Mouse (Mus musculus) bone marrow, adult 2 months (tissue): ENCODE results near the gene Rpl10. TPM values are rescaled to one million over a fixed set of nuclear protein-coding genes. Genes with fewer than 3 reads are reported as not detected.

Experiments used
- H3K27ac ChIP-seq: fragments of 200-500 bp; 2 replicates; pipeline ENCODE4 v1.5.1; 2012; ENCODE audit warnings: low read depth, mild to moderate bottlenecking, control low read depth, inconsistent platforms, low read length; ENCODE audit not compliant: control insufficient read depth, poor library complexity, insufficient read depth
- H3K4me1 ChIP-seq: fragments of 200-500 bp; 2 replicates; pipeline ENCODE4 v1.6.1; 2011; ENCODE audit warnings: low read length; ENCODE audit not compliant: control insufficient read depth, insufficient read depth
- H3K4me3 ChIP-seq: fragments of 200-500 bp; replicated peaks from 2 replicates; pipeline ENCODE3; 2011; ENCODE audit warnings: mild to moderate bottlenecking, low read depth, low read length, control low read depth; ENCODE audit not compliant: control insufficient read depth
- CTCF ChIP-seq: fragments of 200-500 bp; IDR thresholded peaks from 2 replicates; pipeline ENCODE4 v1.5.1; 2011; ENCODE audit warnings: low read length, control low read depth; ENCODE audit not compliant: control insufficient read depth, insufficient read depth
- POLR2A ChIP-seq: fragments of 200-500 bp; IDR thresholded peaks from 2 replicates; pipeline ENCODE4 v1.6.1; 2011; ENCODE audit warnings: low read depth, mild to moderate bottlenecking, control low read depth, low read length, borderline replicate concordance; ENCODE audit not compliant: control insufficient read depth
- WGBS: fragments of 180-500 bp; shearing (Covaris S2); methylation state at CpG from one replicate; pipeline ENCODE4 v1.1.7; 2018; 5-methylcytosine and 5-hydroxymethylcytosine counted together
- polyA plus RNA-seq: library from polyadenylated mRNA; stranded (reverse); fragments of >200 nt; gene quantifications from 2 replicates; pipeline ENCODE4 v1.2.4, GENCODE M21; 2011; ENCODE audit warnings: low replicate concordance; ENCODE audit not compliant: missing spikeins, insufficient read depth, insufficient read length

Gene Rpl10
- polyA plus RNA-seq, 1 experiment, result 68.3 TPM

- peak overlapping the region; percentile 96 for H3K4me3 ChIP-seq
- peaks cover 1% of the 10 kb centered on the region; the same call in 1 of the 2 replicates for H3K4me1 ChIP-seq
- WGBS, result 7% methylated on average over 38 of the region's 38 CpGs
- no peak for TF ChIP-seq CTCF
- peak; percentile 99 for TF ChIP-seq POLR2A
- peak overlapping the region; percentile 85 for H3K27ac ChIP-seq
Observed at GRCm38 (mm10) chrX:74246213-74246681, 24.4 kb upstream of the Rpl10 start.

- peak overlapping the region; percentile 65 for H3K4me3 ChIP-seq
- TF ChIP-seq POLR2A (no peak), CTCF (no peak)
- peaks cover 1% of the 10 kb centered on the region; the same call in 1 of the 2 replicates for H3K4me1 ChIP-seq
- H3K27ac ChIP-seq, result peak overlapping the region; percentile 75
- 4% methylated on average over 15 of the region's 15 CpGs for WGBS
Observed at GRCm38 (mm10) chrX:74246693-74247092, 23.9 kb upstream of the Rpl10 start.

- TF ChIP-seq POLR2A, result no peak
- TF ChIP-seq CTCF, result peak; percentile 68
- Histone ChIP-seq H3K27ac (no peak overlapping the region), H3K4me3 (no peak overlapping the region), H3K4me1 (no peaks in the 10 kb centered on the region)
- WGBS, result 22% methylated on average over 3 of the region's 3 CpGs
Observed at GRCm38 (mm10) chrX:74248651-74249050, 22.0 kb upstream of the Rpl10 start.

GRCm38 (mm10) chrX:74249615-74250014 is 21.0 kb upstream of the Rpl10 start, which contains the start of gene Flna:
Gene Flna (minus strand): TSS chrX:74249820.
- WGBS, result 24% methylated on average over 34 of the region's 38 CpGs
- H3K27ac ChIP-seq, result peak within 1 kb of the TSS; percentile 64

GRCm38 (mm10) chrX:74254153-74254887 is 16.3 kb upstream of the Rpl10 start, which contains the start of gene Emd:
Gene Emd (plus strand): TSS chrX:74254687.
- H3K4me3 ChIP-seq, result peak within 1 kb of the TSS; percentile 90
- WGBS, result 23% methylated on average over 39 of the region's 39 CpGs
- peak within 1 kb of the TSS; percentile 97 for H3K27ac ChIP-seq
- TF ChIP-seq CTCF, result no peak
- TF ChIP-seq POLR2A, result peak; percentile 70; the same call in 1 of the 2 replicates
- H3K4me1 ChIP-seq, result no peaks in the 10 kb centered on the region; the same call in 1 of the 2 replicates

More at GRCm38 (mm10) chrX:74249615-74250014, 21.0 kb upstream of the Rpl10 start, which contains the start of gene Flna:
- TF ChIP-seq POLR2A (peak; percentile 37; the same call in 1 of the 2 replicates), CTCF (peak; percentile 34; the same call in 1 of the 2 replicates)
- Histone ChIP-seq H3K4me1 (no peaks in the 10 kb centered on the region), H3K4me3 (peak within 1 kb of the TSS; percentile 63)

- WGBS, result 19% methylated on average over 31 of the region's 31 CpGs
- no peaks in the 10 kb centered on the region; the same call in 1 of the 2 replicates for H3K4me1 ChIP-seq
- peak overlapping the region; percentile 90 for H3K4me3 ChIP-seq
- no peak for TF ChIP-seq POLR2A
- no peak for TF ChIP-seq CTCF
- peak overlapping the region; percentile 97 for H3K27ac ChIP-seq
Observed at GRCm38 (mm10) chrX:74254888-74255565, 15.6 kb upstream of the Rpl10 start.

GRCm38 (mm10) chrX:74257746-74258145 is 12.9 kb upstream of the Rpl10 start:
- H3K27ac ChIP-seq, result no peak overlapping the region
- H3K4me1 ChIP-seq, result no peaks in the 10 kb centered on the region; the same call in 1 of the 2 replicates
- no peak overlapping the region for H3K4me3 ChIP-seq
- 54% methylated on average over 3 of the region's 3 CpGs for WGBS
- no peak for TF ChIP-seq CTCF
- no peak for TF ChIP-seq POLR2A

GRCm38 (mm10) chrX:74269736-74270061 is 913 bp upstream of the Rpl10 start:
- no peak for TF ChIP-seq CTCF
- no peak for TF ChIP-seq POLR2A
- H3K4me1 ChIP-seq, result no peaks in the 10 kb centered on the region; the same call in 1 of the 2 replicates
- WGBS, result 33% methylated on average over 3 of the region's 3 CpGs

More at GRCm38 (mm10) chrX:74269736-74270061, 913 bp upstream of the Rpl10 start:
- peak overlapping the region; percentile 63 for H3K4me3 ChIP-seq
- H3K27ac ChIP-seq, result peak overlapping the region; percentile 72
